Mouse (Mus musculus) cerebellum, adult (tissue): ENCODE measurements around the gene Gclc.

Source experiments
- ATAC-seq: cut with Nextera tagmentation; 2 replicates; pipeline ENCODE4 v1.9.2; 2017; ENCODE audit warnings: mild to moderate bottlenecking, moderate library complexity, mixed read lengths; ENCODE audit not compliant: insufficient number of reproducible peaks, low FRiP score, low TSS enrichment

The Gclc gene

GRCm38 (mm10) chr9:77781453-77782163 lies 27.3 kb downstream of the Gclc start:
- no peak for ATAC-seq

DNA sequence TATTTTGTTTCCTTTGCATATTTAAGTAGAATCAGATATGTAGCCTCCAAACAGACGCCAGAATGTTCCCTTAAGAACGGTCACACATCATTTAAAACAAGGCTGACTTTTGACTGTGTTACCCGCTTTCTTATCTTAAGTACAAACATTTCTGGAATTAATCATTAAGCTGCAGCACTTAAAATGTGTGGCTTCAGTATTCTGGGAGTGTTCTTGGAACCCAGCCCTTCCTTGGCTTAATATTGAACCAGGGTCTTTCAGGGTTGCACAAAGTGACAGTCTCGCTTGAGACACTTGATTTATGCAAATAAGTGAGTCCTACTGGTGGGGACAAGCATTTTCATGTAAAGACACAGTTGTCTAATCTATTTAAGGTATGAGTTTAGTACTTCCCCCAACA lies 27.9 kb downstream of the Gclc start:
- ATAC-seq, result no peak

DNA sequence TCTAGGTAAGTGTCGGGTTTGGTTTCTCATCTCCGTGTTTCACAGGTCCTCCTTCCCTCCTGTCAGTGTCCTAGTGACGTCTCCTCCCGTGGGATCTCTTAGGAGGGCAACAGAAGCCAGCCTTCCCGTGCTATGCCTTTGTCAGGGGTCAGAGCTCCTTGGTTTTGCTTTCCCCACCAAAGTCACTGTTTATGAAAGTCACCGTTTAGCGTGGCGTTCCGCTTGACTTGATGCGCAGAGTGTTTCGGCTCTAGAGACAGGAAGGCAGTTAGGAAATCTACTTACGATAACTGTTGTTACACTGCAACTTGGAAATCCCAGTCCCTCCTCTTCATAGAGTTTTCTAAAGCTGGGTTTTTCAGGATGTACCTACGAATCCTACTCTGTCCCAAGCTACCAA lies 28.7 kb downstream of the Gclc start:
- ATAC-seq, result no peak

DNA sequence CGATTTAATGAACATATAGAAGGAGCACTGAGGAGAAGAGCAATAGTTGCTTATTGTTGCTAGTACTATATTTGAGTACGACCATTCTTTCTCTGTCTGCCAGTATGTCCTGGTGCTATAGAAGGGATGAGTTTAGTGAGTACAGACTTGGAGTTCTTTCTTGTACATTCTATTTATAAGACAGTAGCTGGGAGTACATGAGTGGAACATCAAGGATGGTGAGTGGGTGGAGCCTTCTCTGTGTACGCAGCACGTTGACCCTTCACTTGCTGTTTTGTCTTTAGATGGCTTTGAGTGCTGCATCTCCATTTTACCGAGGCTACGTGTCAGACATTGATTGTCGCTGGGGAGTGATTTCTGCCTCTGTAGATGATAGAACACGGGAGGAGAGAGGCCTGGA lies 31.1 kb downstream of the Gclc start:
- no peak for ATAC-seq

GRCm38 (mm10) chr9:77787936-77788335 lies 33.6 kb downstream of the Gclc start:
- no peak for ATAC-seq

- ATAC-seq, result no peak
Measured at GRCm38 (mm10) chr9:77789615-77790348, 35.4 kb downstream of the Gclc start.

- no peak for ATAC-seq
Measured at GRCm38 (mm10) chr9:77793838-77794237, 39.5 kb downstream of the Gclc start.

DNA sequence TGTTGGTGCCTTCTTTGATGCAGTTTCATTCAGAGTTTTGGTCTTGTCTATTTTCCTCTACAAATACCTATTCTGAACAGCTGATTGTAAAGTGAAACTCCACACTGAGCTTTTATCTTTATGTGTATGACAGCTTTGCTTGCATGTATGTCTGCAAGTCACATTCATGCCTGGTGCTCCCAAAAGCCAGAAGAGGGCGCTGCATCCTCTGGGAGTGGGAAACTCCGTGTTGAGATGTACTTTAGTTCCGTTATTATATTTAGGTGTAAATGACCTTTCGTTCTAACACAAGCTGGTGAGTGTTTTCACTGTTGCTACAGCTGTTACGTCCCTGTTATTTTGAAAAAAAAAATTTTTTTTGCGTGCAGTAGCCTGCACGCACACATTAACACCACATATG lies 48.1 kb downstream of the Gclc start:
- no peak for ATAC-seq

DNA sequence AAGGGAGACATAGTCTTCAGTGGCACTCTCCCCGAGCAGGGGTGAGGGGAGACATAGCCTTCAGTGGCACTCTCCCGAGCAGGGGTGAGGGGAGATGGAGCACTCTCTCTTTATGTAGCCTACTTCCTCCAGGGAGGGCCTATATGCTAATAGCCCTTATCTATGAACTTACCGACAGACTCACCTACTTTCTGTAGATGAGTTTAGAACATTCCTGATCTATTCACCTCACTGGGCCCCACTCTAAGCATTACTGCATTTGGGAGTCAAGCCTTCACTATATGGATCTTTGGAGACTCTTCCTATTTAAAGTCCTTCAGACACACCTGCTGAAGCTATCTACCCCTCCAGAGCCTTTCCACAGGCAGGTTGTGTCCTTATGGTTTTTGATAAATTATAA lies 52.1 kb downstream of the Gclc start:
- peak; percentile 36; the same call in 1 of the 2 replicates for ATAC-seq

DNA sequence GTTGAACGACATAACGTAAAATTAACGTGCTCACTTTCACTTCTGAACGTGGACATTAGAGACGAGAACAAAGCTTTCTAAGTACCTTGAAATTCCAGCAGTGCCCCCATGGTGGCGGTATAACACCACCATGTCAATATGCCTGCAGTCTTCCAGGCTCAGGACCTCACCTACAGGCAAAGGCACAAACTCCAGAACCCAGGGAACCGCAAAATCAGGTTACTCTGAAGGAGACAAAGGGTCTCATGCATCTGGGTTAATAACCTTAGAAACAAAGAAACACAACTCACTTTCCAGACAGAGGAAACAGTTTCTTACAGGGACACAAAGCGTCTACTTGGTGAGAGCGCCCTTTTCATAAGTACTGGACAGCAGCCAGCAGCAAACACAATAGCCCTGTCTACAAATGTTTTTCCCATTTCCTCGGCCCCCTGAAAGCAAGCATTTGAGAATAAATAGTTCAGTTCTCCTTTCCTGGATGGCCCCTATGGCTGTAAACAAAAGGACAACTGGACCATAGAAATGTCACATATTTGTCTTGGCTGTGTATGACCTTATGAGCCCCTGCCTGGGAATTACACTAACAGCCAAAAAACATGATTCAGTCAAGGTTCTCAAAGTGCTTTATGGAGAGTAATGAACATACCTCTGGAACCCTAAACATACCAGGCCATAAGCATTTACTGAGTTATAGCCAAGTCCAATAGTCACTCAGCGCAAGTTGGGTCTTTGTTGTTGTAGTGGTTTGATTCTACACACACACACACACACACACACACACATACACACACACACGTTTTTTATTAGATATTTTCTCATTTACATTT lies 52.7 kb downstream of the Gclc start:
- peak; percentile 83 for ATAC-seq

- no peak for ATAC-seq
Measured at GRCm38 (mm10) chr9:77808481-77808880, 54.1 kb downstream of the Gclc start.

- no peak for ATAC-seq
Measured at GRCm38 (mm10) chr9:77818858-77819257, 64.5 kb downstream of the Gclc start.

GRCm38 (mm10) chr9:77819318-77819717 lies 65.0 kb downstream of the Gclc start:
- ATAC-seq, result no peak

- ATAC-seq, result no peak
Measured at GRCm38 (mm10) chr9:77820836-77821235, 66.5 kb downstream of the Gclc start.

DNA sequence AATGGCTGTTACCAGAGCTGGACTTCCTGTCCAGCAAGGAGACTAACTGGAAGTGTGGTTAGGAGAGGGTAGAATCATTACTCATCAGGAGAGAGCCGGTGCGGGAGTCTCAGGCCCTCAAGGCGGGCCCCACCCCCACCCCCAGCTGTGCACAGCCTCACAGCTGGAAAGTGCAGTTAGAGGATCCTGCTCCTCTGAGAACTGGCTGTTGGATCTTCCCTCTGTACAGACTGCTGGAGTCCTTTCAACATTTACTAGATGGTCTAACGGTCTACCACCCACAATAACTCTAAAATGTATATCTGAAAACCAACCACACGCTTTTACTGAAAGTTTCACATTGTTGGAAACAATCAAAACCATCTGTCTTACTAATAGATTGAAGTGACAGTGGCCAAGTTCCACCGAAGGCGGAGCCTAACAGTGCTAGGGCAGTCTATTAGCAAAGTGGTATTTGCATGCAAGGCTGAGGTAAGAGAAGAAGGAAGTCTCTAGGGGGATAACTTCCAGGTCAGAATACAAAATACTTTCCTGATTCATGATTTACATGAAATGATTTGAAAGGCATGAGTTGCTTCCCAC lies 71.1 kb downstream of the Gclc start:
- ATAC-seq, result no peak

GRCm38 (mm10) chr9:77826237-77826636 lies 71.9 kb downstream of the Gclc start:
- no peak for ATAC-seq

DNA sequence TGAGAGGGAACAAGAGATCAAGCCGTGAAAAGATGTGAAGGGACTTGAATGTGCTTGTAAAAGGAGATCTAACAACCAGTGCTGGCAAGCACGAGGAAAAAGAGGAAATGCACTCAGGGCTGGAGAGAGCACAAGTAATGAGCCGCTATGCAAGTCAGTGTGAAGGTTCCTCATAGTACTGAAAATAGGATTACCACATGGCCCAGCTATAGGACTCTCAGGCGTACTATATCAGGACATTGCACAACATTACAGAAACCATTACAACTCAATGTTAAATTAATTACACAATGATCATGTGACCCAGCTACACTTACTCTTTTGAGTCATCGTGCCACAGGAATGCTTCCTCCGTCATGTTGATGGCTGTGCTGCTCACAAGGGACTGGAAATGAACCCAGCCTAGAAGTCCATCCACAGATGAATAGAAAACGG lies 74.2 kb downstream of the Gclc start:
- ATAC-seq, result no peak

DNA sequence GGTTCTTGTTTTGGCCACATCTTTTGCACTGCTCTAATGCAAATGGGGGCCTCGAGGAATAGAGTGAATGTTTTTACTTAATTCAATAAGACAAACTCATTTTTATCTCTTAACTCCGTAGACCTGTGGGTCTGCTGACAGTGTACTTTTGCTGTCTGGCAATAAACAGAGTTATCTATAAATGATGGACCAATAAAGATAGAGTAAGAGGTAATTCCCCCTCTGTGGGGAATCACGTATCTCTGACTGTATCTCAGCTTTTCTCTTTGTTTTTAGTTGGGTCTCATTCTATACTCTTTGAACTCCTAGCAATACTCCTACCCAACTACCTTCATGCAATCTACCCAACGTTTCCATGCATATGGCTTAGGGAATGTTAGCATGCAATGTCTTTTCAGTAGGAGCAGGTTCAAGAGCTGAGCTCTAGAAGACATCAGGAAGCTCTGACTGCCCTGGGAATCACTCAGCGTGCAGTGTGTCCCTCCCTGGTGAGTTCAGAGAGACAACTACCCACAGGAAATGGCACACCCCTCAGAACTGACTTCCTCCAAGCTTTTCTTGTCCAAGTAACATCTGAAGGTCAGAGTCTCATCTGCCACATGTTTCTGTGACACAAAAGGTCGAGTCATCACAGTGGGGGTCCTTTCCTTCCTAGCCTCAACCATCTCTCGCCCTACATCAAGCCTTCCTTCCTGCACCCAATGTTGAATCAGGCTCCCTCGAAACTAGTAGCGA lies 80.1 kb downstream of the Gclc start:
- no peak for ATAC-seq

- ATAC-seq, result no peak
Measured at GRCm38 (mm10) chr9:77835122-77835521, 80.8 kb downstream of the Gclc start.

GRCm38 (mm10) chr9:77835756-77836155 lies 81.4 kb downstream of the Gclc start:
- no peak for ATAC-seq
